Mouse (Mus musculus): ENCODE measurements around the gene Comt. TPM values are rescaled to one million over a fixed set of nuclear protein-coding genes. Genes with fewer than 3 reads are reported as not detected.
A peak's percentile ranks its signal among the peaks of the same experiment; 100 is the strongest.

Comt gene
- polyA plus RNA-seq, 1 experiment from 2014 or later: 60.3 TPM

- Histone ChIP-seq H3K4me3 (peak overlapping the region; percentile 76), H3K9me3 (replicated peaks) (no peaks in the 10 kb centered on the region), H3K9ac (peak overlapping the region; percentile 96), H3K4me2 (replicated peaks) (peak overlapping the region; percentile 88), H3K36me3 (peaks cover 16% of the 10 kb centered on the region), H3K27me3 (no peaks in the 10 kb centered on the region), H3K4me1 (peaks cover 69% of the 10 kb centered on the region), H3K27ac (peak overlapping the region; percentile 92)
- under 1% methylated on average over 63 of the region's 63 CpGs for WGBS
- peak; percentile 78 for ATAC-seq (ENCODE audit: low FRiP score)
Measured at GRCm38 (mm10) chr16:18392469-18393426, 33.9 kb downstream of the Comt start.

GRCm38 (mm10) chr16:18391728-18392127 lies 34.9 kb downstream of the Comt start:
- Histone ChIP-seq H3K36me3 (peaks cover 6% of the 10 kb centered on the region; the same call in 1 of the 2 replicates), H3K27ac (peak overlapping the region; percentile 92; the same call in 1 of the 2 replicates), H3K9me3 (replicated peaks) (no peaks in the 10 kb centered on the region), H3K9ac (0 out of 2 replicates have a peak overlapping the region, but pooled peaks have one; percentile 96), H3K4me3 (0 out of 2 replicates have a peak overlapping the region, but pooled peaks have one; percentile 76), H3K27me3 (no peaks in the 10 kb centered on the region), H3K4me2 (replicated peaks) (peak overlapping the region; percentile 88), H3K4me1 (peaks cover 77% of the 10 kb centered on the region)
- ATAC-seq (ENCODE audit: low FRiP score): no peak
- 88% methylated on average over 3 of the region's 3 CpGs for WGBS

GRCm38 (mm10) chr16:18391127-18391526 lies 35.5 kb downstream of the Comt start:
- H3K27me3 ChIP-seq: no peaks in the 10 kb centered on the region
- H3K36me3 ChIP-seq: peaks cover 2% of the 10 kb centered on the region; the same call in 1 of the 2 replicates
- H3K4me3 ChIP-seq: no peak overlapping the region
- H3K9ac ChIP-seq: no peak overlapping the region
- H3K4me2 ChIP-seq (replicated peaks): no peak overlapping the region
- WGBS: 100% methylated on average over 3 of the region's 3 CpGs
- H3K9me3 ChIP-seq (replicated peaks): no peaks in the 10 kb centered on the region
- ATAC-seq (ENCODE audit: low FRiP score): no peak
- H3K27ac ChIP-seq: no peak overlapping the region
- H3K4me1 ChIP-seq: peaks cover 77% of the 10 kb centered on the region

- ATAC-seq (ENCODE audit: low FRiP score): no peak
- peaks cover 73% of the 10 kb centered on the region for H3K4me1 ChIP-seq
- 72% methylated on average over 6 of the region's 6 CpGs for WGBS
Measured at GRCm38 (mm10) chr16:18390399-18390798, 36.3 kb downstream of the Comt start.

GRCm38 (mm10) chr16:18388583-18389435 lies 37.8 kb downstream of the Comt start:
- Histone ChIP-seq H3K4me1 (peaks cover 73% of the 10 kb centered on the region), H3K4me3 (no peak overlapping the region), H3K9ac (0 out of 2 replicates have a peak overlapping the region, but pooled peaks have one; percentile 4), H3K36me3 (no peaks in the 10 kb centered on the region), H3K27ac (peak overlapping the region; percentile 81), H3K4me2 (replicated peaks) (0 out of 2 replicates have a peak overlapping the region, but pooled peaks have one; percentile 0), H3K27me3 (no peaks in the 10 kb centered on the region), H3K9me3 (replicated peaks) (no peaks in the 10 kb centered on the region)
- WGBS: 73% methylated on average over 14 of the region's 14 CpGs
- ATAC-seq (ENCODE audit: low FRiP score): no peak

More at GRCm38 (mm10) chr16:18390399-18390798, 36.3 kb downstream of the Comt start:
- H3K36me3 ChIP-seq: no peaks in the 10 kb centered on the region
- no peak overlapping the region for H3K4me3 ChIP-seq
- no peaks in the 10 kb centered on the region for H3K9me3 ChIP-seq (replicated peaks)
- no peak overlapping the region for H3K27ac ChIP-seq
- H3K9ac ChIP-seq: no peak overlapping the region
- H3K27me3 ChIP-seq: no peaks in the 10 kb centered on the region
- H3K4me2 ChIP-seq (replicated peaks): no peak overlapping the region

GRCm38 (mm10) chr16:18387704-18388582 lies 38.7 kb downstream of the Comt start:
- no peaks in the 10 kb centered on the region for H3K9me3 ChIP-seq (replicated peaks)
- H3K9ac ChIP-seq: peak overlapping the region; percentile 39
- ATAC-seq (ENCODE audit: low FRiP score): no peak
- 32% methylated on average over 6 of the region's 7 CpGs for WGBS
- H3K27ac ChIP-seq: peak overlapping the region; percentile 81
- 0 out of 2 replicates have a peak overlapping the region, but pooled peaks have one; percentile 0 for H3K4me2 ChIP-seq (replicated peaks)
- H3K4me3 ChIP-seq: no peak overlapping the region
- no peaks in the 10 kb centered on the region for H3K27me3 ChIP-seq
- H3K4me1 ChIP-seq: peaks cover 74% of the 10 kb centered on the region
- H3K36me3 ChIP-seq: no peaks in the 10 kb centered on the region

GRCm38 (mm10) chr16:18386972-18387371 lies 39.7 kb downstream of the Comt start:
- Histone ChIP-seq H3K27me3 (no peaks in the 10 kb centered on the region), H3K36me3 (no peaks in the 10 kb centered on the region), H3K4me2 (replicated peaks) (no peak overlapping the region), H3K9me3 (replicated peaks) (no peaks in the 10 kb centered on the region), H3K4me3 (no peak overlapping the region), H3K4me1 (peaks cover 79% of the 10 kb centered on the region), H3K27ac (no peak overlapping the region), H3K9ac (0 out of 2 replicates have a peak overlapping the region, but pooled peaks have one; percentile 39)
- no peak for ATAC-seq (ENCODE audit: low FRiP score)
- 41% methylated on average over 3 of the region's 3 CpGs for WGBS

- no peak overlapping the region for H3K4me2 ChIP-seq (replicated peaks)
- no peaks in the 10 kb centered on the region for H3K9me3 ChIP-seq (replicated peaks)
- no peak overlapping the region for H3K27ac ChIP-seq
- no peaks in the 10 kb centered on the region for H3K27me3 ChIP-seq
- H3K4me1 ChIP-seq: peaks cover 81% of the 10 kb centered on the region
- 83% methylated on average over 7 of the region's 7 CpGs for WGBS
- no peak overlapping the region for H3K9ac ChIP-seq
- H3K4me3 ChIP-seq: no peak overlapping the region
- ATAC-seq (ENCODE audit: low FRiP score): no peak
- H3K36me3 ChIP-seq: no peaks in the 10 kb centered on the region
Measured at GRCm38 (mm10) chr16:18386451-18386850, 40.2 kb downstream of the Comt start.

GRCm38 (mm10) chr16:18385411-18385810 lies 41.2 kb downstream of the Comt start:
- 62% methylated on average over 5 of the region's 5 CpGs for WGBS
- no peak for ATAC-seq (ENCODE audit: low FRiP score)

GRCm38 (mm10) chr16:18384659-18385058 lies 42.0 kb downstream of the Comt start:
- WGBS: 52% methylated on average over 8 of the region's 8 CpGs

More at GRCm38 (mm10) chr16:18385411-18385810, 41.2 kb downstream of the Comt start:
- no peak overlapping the region for H3K4me3 ChIP-seq
- no peak overlapping the region for H3K9ac ChIP-seq
- H3K4me2 ChIP-seq (replicated peaks): no peak overlapping the region
- H3K4me1 ChIP-seq: peaks cover 91% of the 10 kb centered on the region
- no peaks in the 10 kb centered on the region for H3K36me3 ChIP-seq
- no peaks in the 10 kb centered on the region for H3K9me3 ChIP-seq (replicated peaks)
- H3K27me3 ChIP-seq: no peaks in the 10 kb centered on the region
- H3K27ac ChIP-seq: no peak overlapping the region

GRCm38 (mm10) chr16:18384211-18384610 lies 42.4 kb downstream of the Comt start:
- ATAC-seq (ENCODE audit: low FRiP score): no peak
- Histone ChIP-seq H3K4me1 (peaks cover 96% of the 10 kb centered on the region), H3K27ac (0 out of 2 replicates have a peak overlapping the region, but pooled peaks have one; percentile 31), H3K9ac (no peak overlapping the region), H3K4me3 (no peak overlapping the region), H3K27me3 (no peaks in the 10 kb centered on the region), H3K4me2 (replicated peaks) (no peak overlapping the region), H3K36me3 (no peaks in the 10 kb centered on the region), H3K9me3 (replicated peaks) (no peaks in the 10 kb centered on the region)
- 62% methylated on average over 7 of the region's 7 CpGs for WGBS

More at GRCm38 (mm10) chr16:18384659-18385058, 42.0 kb downstream of the Comt start:
- H3K9ac ChIP-seq: no peak overlapping the region
- H3K4me2 ChIP-seq (replicated peaks): no peak overlapping the region
- no peak overlapping the region; the same call in 1 of the 2 replicates for H3K27ac ChIP-seq
- no peaks in the 10 kb centered on the region for H3K9me3 ChIP-seq (replicated peaks)
- no peaks in the 10 kb centered on the region for H3K27me3 ChIP-seq
- no peak for ATAC-seq (ENCODE audit: low FRiP score)
- peaks cover 96% of the 10 kb centered on the region for H3K4me1 ChIP-seq
- no peaks in the 10 kb centered on the region for H3K36me3 ChIP-seq
- H3K4me3 ChIP-seq: no peak overlapping the region

Measured in hindbrain, embryonic 12.5 days (tissue).